26 mouse cellular contexts compared by ENCODE assay signal in genomic region chr7:38064431-38064830, GRCm38 (mm10). TPM values are rescaled to one million over a fixed set of nuclear protein-coding genes. Genes with fewer than 3 reads are reported as not detected.
A peak's percentile ranks its signal among the peaks of the same experiment; 100 is the strongest.
DNase-seq lines count a peak whose midpoint lies in the region; ATAC-seq and TF ChIP-seq lines count a peak whose summit lies in the region.
"Had no signal": no experiment of that assay in that cellular context is flagged by ENCODE, and none has a peak within 500 bp of the region (broad histone marks: within the 10 kb centered on the region; RNA-seq: fewer than 3 reads in every experiment).

No protein-coding gene starts in this region.

- peaks cover 3% of the 10 kb centered on the region for H3K4me1 ChIP-seq in lung, adult 2 months (ENCODE audit: control insufficient read depth, insufficient read depth, low read length)
- H3K4me1 ChIP-seq in heart, embryonic 11.5 days (ENCODE audit: control insufficient read depth, insufficient read depth, low read length): no peaks in the 10 kb centered on the region

- no peak overlapping the region for H3K9ac ChIP-seq in heart, embryonic 11.5 days (ENCODE audit: low read depth, low read length)
- H3K9ac ChIP-seq: forebrain, embryonic 13.5 days; hindbrain, embryonic 14.5 days; limb, embryonic 12.5 days; liver, embryonic 13.5 days; lung, embryonic 14.5 days had no signal

- 31% methylated on average over 4 of the region's 4 CpGs for WGBS in lung, adult 2 months
- 42% methylated on average over 4 of the region's 4 CpGs for WGBS in heart, embryonic 11.5 days (ENCODE audit: insufficient replicate concordance)

- no peaks in the 10 kb centered on the region for H3K9me3 ChIP-seq in heart, embryonic 11.5 days (replicated peaks; ENCODE audit: control insufficient read depth, low read length)
- H3K9me3 ChIP-seq: forebrain, embryonic 13.5 days; heart, embryonic 10.5 days; limb, embryonic 12.5 days; liver, embryonic 13.5 days had no signal

- no peaks in the 10 kb centered on the region for H3K36me3 ChIP-seq in heart, embryonic 11.5 days (ENCODE audit: control insufficient read depth, insufficient read depth, low read length)
- H3K36me3 ChIP-seq: heart, embryonic 10.5 days; limb, embryonic 12.5 days; liver, embryonic 13.5 days had no signal

- no peak overlapping the region for H3K4me3 ChIP-seq in lung, adult 2 months (replicated peaks; ENCODE audit: extremely low read depth, low read depth, low read length)
- no peak overlapping the region for H3K4me3 ChIP-seq in heart, embryonic 11.5 days (ENCODE audit: low read depth, low read length)
- H3K4me3 ChIP-seq: forebrain, embryonic 13.5 days; heart, embryonic 10.5 days; limb, embryonic 12.5 days; liver, embryonic 13.5 days had no signal

- no peak for ATAC-seq in heart, embryonic 11.5 days (replicated peaks; ENCODE audit: insufficient number of reproducible peaks, low FRiP score, low TSS enrichment)
- no peak for ATAC-seq in cerebellum, adult (ENCODE audit: insufficient number of reproducible peaks, low FRiP score, low TSS enrichment)
- ATAC-seq: forebrain, embryonic 13.5 days had no signal

- TF ChIP-seq CTCF in lung, adult 2 months (IDR thresholded peaks at IDR 0.05; ENCODE audit: insufficient read depth, low read length): no peak

- DNase-seq in lung, postnatal 36 days: peak; percentile 26
- DNase-seq in lung, adult 2 months: no peak
- DNase-seq in ES-CJ7 (ENCODE audit: low read depth, low spot score) (peak; percentile 41), ZHBTc4 (ENCODE audit: low read depth, low spot score) (peak; percentile 64)
- DNase-seq in right cerebral cortex, postnatal 25 days: no peak
- DNase-seq: adrenal gland, postnatal 14 days; cerebellum, adult 2 months; cerebellum, postnatal 14 days; gastrocnemius, postnatal 14 days; heart, adult 11 months; heart, postnatal 36 days; kidney, adult 11 months; kidney, postnatal 14 days; liver, embryonic 13.5 days; lung, embryonic 14.5 days; lung, postnatal 4 days; midbrain, embryonic 14.5 days; spleen, adult 18-20 months; thymus, postnatal 14 days had no signal

- no peak for TF ChIP-seq POLR2A in lung, adult 2 months (IDR thresholded peaks at IDR 0.05; ENCODE audit: borderline replicate concordance, extremely low read depth, low read depth, low read length)

- H3K4me2 ChIP-seq in heart, embryonic 11.5 days: no peak overlapping the region
- H3K4me2 ChIP-seq: forebrain, embryonic 13.5 days; hindbrain, embryonic 14.5 days; limb, embryonic 12.5 days; liver, embryonic 13.5 days; lung, embryonic 14.5 days had no signal

- H3K27ac ChIP-seq in heart, embryonic 11.5 days (ENCODE audit: low read depth, low read length): no peak overlapping the region
- H3K27ac ChIP-seq: forebrain, embryonic 13.5 days; heart, embryonic 10.5 days; hindbrain, embryonic 14.5 days; limb, embryonic 12.5 days; liver, embryonic 13.5 days had no signal

- no peaks in the 10 kb centered on the region for H3K27me3 ChIP-seq in heart, embryonic 11.5 days (ENCODE audit: control insufficient read depth, insufficient read depth, low read length)
- H3K27me3 ChIP-seq: CH12.LX; forebrain, embryonic 13.5 days; liver, embryonic 13.5 days had no signal

RNA-seq across cellular contexts. Expression of gene Uri1, which starts 41.1 kb away (rescaled TPM):
- polyA plus RNA-seq in lung, adult 2 months (2012; rRNA removed): 8.1 and 12.1 TPM in 2 replicates
- polyA plus RNA-seq in heart, embryonic 11.5 days (2014; fragmentation: Nextera tagmentation; extraction: Ambion mirVana): 33.8 and 36.9 TPM in 2 replicates

RNA-seq across cellular contexts. Expression of gene Ccne1, which starts 42.9 kb away (rescaled TPM):
- polyA plus RNA-seq in lung, adult 2 months (2012; rRNA removed): 1.2 and 1.7 TPM in 2 replicates
- polyA plus RNA-seq in heart, embryonic 11.5 days (2014; fragmentation: Nextera tagmentation; extraction: Ambion mirVana): 54.3 and 55.4 TPM in 2 replicates

Comparison
In these comparisons a context has a peak if more than half of its experiments do, and no peak if none do; other contexts are left out.
1. DNase-seq: peak in lung, postnatal 36 days (single experiment), ES-CJ7 (single experiment) and ZHBTc4 (single experiment); none in lung, adult 2 months (single experiment) and right cerebral cortex, postnatal 25 days (single experiment).
2. RNA of gene Ccne1, which starts 42.9 kb away (polyA plus RNA-seq): 54.3 to 55.4 TPM in heart, embryonic 11.5 days; 1.2 to 1.7 TPM in lung, adult 2 months; every median in the first group is over 10 times any median in the second.